Mouse (Mus musculus) heart, postnatal 36 days (tissue): ENCODE results near the gene Rhoq. TPM values are rescaled to one million over a fixed set of nuclear protein-coding genes. Genes with fewer than 3 reads are reported as not detected.

Experiments
- DNase-seq, 2 experiments: peaks; one replicate each; pipeline ENCODE4 v3.0.0; 2021 to 2022
- intact Hi-C: fragments of 180-260 bp; cut with DNase I; formaldehyde crosslinking; loops from one replicate; pipeline ENCODE4 v1.15.1; 2025
- total RNA-seq, 2 experiments: library from RNA; stranded (reverse); gene quantifications; 2 replicates each; pipeline ENCODE4 v1.2.3; 2021

The Rhoq gene
- total RNA-seq, 2 experiments from 2014 or later = 144 to 146 TPM

DNA sequence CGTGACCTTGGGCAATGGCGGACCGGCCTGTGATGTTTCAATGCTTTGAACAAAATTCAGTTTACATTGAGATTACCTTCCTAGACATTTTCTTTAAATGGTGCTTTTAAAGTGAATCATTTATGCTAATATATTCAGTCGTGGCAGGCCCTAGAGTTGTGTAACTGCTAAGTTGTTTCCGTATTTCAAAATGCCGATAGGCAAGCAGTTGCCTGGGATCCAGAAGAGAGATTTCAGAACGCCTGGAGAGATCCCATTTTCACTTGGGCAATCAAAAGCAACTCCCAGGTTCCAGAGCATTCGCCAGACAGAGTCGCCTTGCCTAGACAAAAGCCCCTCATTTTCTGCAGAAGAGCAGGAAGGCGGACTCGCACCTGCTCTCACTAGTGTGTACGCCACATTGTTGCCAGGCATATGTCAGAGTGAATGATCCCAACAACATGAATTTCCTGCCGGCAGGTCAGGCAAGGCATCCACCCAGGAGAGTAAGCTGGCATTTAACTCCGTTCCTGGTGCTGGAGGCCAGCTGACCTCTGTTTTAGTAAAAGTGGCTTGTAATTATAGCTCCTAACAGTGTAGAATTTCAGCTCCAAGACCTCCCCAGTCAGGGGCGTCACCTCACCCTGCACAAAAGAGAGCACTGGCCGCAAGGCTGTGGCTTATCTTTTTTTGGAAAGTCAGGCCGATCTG is 23.7 kb downstream of the Rhoq start:
- intact Hi-C loops = no loop called here
- DNase-seq = peak in 1 of 2 experiments; percentile 26

DNA sequence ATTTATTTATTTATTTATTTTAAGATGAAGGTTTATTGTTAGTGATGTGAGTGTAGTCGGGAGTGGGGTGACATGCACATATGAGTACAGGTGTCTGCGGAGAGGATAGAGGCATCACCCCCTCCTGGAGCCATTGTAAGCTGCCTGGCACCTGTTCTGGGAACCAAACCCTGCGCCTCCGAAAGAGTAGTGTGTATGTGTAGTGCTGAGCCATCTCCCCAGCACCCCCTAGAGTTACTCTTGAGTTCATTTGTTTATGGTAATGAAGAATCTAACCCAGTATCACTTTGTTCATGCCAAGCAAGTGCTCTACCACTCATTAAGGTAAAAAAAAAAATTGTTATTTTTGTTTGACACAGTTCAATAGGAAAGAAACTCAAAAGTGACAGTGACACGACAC is 25.3 kb downstream of the Rhoq start:
- DNase-seq = no peak

DNA sequence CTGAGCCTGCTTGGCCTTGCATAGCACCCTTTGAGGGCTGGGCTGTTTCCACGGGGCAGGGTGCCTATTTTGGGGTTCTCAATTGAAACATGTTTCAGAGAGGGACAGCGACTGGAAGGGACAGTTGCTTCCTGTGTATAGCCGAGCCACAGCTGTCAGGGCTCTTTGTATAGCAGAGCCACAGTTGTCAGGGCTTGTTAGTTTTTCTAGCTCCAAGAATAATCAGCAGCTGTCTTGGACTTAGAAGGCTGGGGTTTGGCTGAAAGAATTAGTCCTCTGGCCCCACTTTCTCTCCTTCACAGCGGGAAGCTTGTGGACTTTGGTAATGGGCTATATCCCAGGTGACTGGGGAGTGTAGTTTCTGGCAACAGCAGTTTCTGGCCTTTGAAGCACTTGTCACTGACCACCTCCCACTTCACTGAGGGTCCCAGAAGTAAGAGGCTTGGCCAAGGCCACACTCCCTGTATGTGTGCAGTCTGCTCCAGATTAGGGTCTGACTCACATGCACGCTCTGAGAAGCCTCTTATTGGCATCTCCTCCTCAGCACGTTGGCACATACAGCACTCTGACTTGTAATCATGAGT is 25.8 kb downstream of the Rhoq start:
- DNase-seq = peak in 1 of 2 experiments; percentile 28

More for the DNA sequence above, 25.3 kb downstream of the Rhoq start:
- intact Hi-C loops = no loop called here

DNA sequence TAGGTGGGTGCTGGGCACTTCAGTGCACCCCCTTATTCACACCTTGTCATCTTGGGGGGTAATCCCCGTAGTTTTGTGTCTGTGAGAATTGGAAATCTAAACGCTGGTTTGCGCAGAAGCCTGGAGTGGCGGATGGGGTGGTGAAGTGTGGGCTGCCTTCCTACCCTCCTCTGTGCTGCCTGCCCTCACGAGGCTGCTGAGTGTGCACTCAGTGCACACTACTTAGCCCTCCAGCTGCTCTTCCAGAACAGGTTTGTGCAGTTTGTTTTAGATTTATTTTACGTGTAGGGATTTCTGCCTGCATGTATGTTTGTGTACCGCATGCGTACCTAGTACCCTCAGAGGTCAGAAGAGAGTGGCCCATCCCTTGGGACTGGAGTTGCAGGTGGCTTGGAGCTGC is 28.4 kb downstream of the Rhoq start:
- intact Hi-C loops = loop anchor here (5.0 kb wide), 1 partner anchor 74 kb away; the partner anchor contains the start of gene Tmem247
- no peak for DNase-seq

More for the DNA sequence above, 25.8 kb downstream of the Rhoq start:
- intact Hi-C loops = no loop called here

DNA sequence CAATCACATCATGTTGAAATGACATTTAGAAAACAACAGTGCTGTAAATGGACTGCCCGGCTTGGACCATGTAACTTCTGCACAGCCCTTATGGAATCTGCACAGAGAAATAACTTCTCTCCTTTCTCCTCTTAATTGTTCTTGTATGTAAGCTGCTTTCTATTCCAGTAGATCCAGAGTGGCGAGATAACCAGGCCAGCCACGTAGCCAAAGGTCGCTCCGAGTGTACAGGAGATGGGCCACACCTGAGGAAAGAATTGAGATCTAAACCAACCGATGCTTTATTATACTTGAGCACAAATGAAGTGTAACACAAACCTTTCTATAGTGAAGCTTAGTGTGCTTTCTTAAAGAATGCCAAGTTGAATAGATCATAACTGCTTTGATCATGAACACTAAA is 34.4 kb downstream of the Rhoq start:
- no peak for DNase-seq
- intact Hi-C loops = no loop called here

DNA sequence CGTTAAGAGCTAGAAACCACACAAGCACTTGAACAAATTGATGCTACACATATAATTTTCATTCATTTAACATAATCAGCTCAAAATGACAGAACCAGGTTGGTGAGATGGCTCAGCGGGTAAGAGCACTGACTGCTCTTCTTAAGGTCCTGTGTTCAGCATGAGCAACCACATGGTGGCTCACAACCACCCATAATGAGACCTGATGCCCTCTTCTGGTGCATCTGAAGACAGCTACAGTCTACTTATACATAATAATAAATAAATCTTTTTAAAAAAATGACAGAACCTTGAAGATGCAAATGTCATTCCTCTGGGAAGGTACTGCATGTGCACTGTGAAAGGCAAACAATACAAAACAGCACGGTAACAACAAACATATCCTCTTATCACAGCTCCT is 46.1 kb downstream of the Rhoq start:
- no peak for DNase-seq
- intact Hi-C loops = no loop called here

DNA sequence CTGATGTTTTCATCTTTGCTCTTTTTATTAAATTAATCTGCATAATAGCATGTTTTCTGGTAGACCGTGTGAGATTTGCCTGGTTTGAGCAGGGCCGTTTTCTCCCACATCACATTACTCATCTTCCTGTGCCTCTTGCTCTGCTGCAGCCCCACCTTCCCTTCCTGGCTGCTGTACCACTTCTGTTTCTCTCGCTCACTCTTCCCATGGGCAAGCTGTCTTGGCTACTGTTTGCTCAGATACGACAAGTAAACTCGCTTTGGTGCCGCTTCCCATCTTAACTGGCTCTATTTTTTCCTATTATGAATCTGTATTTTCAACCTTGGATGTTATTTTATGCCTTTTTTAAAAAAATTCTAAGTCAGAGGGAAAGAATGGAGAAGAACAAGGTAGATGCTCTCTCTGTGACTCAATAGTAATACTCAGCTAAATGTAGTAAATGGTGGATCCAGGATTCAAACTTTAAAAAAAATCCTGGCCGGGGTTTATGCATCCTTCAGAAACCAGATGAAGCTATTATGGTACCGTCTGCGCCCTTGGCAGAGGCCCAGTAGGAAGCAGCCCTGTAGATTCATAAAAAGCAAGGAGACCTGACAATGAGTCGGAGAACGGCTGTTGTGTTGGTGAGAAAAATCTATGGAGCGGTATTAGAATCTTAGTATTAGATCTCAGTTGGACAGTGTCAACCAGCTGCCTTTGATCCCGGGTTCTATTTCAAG is 48.6 kb downstream of the Rhoq start:
- intact Hi-C loops = no loop called here
- DNase-seq = no peak

DNA sequence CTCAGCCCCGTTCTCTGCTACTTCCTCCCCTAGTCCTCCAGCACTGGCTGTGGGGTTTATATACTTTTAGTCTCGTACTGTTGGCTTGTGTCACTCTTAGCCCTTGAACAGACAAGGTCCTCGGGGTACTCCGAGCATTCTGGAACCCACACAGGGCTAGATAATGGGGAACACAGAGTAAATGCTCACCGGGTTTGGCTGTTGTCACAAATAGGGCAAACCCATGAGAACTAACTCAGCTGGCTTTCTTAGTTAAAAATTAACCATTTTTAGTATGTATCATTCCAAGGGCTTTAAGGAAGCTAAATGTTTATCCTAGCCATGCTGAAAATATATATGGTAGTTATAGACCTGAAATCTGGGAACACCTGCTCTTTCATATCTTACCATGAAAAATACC is 56.8 kb downstream of the Rhoq start:
- DNase-seq = no peak
- intact Hi-C loops = no loop called here

DNA sequence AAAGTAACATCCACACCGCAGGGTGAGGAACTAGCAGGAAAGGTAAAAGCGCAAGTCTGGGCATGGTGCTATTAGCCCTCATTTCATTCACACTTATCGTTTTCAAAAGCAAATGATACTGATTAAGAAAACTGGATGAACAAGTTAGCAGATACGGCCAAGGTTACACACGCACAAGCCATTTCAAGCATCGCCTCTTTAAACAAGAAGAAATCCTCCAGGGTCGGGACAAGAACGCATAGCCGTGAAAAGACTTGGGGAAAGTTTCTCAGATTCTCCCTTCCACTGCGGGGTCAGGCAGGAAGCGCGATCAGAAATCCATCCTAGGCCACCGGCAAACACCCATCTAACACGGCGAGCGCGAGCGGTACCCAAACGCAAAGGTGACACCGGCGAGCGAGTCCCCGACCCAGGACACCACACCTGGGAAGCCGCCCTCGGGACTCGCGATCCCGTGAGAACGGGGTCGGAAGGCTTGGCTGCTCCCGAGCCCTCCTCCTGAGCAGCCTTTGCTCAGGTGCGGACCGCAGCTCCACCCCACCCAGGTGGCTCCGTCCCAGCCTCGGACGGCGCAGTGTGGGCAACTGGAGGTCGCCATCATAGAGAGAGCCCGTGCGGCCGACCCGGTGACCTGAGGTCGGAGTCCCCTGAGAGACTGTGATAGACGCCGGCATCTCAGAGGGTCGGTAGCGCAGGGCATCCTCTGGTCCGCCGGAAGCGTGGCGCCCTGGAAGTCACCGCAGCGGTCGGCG is 61.8 kb downstream of the Rhoq start:
- DNase-seq = no peak
- intact Hi-C loops = loop anchor here (2.0 kb wide), 1 partner anchor 62 kb away; the partner anchor contains the start of gene Rhoq

DNA sequence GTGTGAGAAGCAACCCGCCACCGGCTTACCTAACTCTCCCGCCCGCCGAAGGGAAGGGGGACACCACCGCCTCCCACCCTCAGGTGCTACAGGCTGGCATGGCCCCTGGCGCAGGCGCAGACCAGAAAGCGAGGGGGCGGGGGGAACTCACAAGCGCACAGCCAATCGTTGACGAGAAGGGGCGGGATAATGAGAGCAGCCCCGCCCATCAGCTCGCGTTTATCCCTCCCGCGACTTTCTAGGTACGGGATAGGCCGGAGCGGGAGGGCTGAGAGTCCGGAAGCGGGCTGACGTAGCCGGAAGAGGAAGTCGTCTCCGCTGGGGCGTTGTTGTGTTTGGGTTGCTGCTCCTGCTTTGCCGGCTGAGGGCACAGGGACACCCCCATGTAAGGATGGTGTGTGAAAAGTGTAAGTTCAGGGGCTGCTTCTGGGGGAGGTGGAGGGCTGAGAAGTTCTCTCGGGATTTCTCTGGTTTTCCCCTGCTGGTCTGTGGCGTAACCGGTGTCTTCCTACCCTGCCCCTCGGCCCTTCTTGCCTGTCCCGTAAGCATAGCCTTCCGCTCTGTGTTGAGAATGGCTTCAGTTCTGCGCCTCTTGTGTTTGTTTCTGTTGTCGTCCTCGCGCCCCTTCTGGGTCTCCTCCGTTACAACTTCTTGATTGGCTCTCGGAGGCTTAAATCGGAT is 62.5 kb downstream of the Rhoq start, which contains the start of the genes Pigf and Cript:
Pigf (minus strand) TSS at position 138 of the 681 bp plus-strand sequence.
Cript (plus strand) TSS at position 282 of the 681 bp plus-strand sequence.
- intact Hi-C loops = loop anchor here (2.0 kb wide), 1 partner anchor 63 kb away; the partner anchor contains the start of gene Rhoq
- DNase-seq = peak; percentile 96 to 97

DNA sequence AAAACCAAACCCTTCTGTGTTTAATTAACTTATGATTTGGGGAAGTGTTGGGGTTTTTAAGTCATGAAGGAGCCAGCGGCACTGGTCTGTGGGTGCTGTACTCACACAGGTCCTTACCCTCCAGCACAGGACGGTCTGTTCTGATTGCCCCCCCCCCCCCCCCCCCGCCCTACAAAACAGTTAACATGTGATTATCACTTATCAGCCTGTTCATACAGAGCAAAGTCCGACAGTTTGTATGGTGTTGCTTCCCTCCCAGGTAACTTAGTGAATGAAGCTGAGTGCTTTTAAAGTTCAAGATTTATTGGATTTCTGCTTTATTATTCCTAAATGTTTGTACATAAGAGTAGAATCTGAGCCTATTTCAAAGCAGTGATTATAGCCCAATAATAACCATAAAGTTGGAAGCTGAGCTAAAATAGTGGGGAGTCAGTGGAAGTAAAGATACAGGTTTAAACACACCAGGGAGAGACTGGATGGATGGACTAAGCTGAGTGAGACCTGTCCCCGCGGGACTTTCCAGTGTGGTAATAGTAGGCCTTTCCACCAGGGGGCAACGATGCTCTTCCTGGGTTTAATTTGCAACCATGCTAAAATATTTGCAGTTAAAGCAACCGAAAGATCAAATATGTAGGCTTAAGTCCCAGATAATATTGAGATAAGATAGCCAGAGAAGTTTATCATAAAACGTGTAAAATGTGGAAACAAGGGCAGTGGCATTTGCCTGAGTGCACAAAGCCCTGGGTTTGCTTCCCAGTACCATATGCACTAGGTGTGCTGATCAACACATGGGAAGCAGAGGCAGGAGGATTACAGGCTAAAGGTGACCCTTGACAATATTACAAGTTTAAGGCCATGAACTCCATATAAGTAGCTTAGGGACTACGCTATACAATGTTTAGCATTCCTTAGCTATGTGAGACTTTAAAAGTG is 73.5 kb downstream of the Rhoq start:
- peak; percentile 31 to 40 for DNase-seq
- intact Hi-C loops = loop anchor here (1.0 to 5.0 kb wide), 2 partner anchors 213 to 536 kb away; no protein-coding TSS in a partner anchor

DNA sequence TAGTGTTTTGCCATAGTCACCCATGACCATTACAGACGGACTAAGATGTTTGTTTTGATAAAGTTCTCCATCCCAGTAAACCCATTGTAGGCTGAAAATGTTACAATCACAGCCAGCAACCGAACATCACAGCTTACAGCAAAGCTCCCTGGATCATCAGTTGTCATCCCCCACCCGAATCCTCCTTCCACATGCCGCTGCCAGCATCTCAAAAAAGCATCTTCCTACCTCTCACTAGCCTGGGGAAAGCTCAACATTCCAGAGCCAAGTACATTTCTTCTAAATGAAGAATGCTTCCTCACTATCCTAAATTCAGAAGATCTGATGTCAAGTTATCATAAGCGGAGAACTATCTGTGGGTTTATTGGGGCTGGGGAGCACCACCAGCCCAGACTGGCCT is 75.6 kb downstream of the Rhoq start:
- no peak for DNase-seq
- intact Hi-C loops = loop anchor here (5.0 kb wide), 1 partner anchor 534 kb away; no protein-coding TSS in a partner anchor

DNA sequence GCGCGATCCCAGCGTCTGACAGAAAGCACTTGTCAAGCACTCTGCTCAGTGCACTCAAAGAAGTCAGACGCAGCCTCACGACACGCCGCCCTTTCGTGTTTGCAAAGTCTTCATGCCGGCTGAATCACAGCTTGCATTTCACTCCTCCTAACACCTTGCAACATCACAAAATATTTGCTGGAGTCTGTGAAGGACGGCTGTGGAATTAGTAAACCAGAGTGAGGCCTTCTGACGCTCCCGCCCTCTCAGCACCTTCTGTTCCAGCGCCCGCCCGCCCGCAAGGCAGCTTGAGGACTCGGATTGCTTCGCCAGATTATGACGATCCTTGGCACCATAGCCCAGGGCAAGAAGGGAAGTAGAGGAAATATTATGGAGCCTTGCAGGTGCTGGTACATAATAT is 78.9 kb downstream of the Rhoq start:
- intact Hi-C loops = no loop called here
- DNase-seq = no peak

DNA sequence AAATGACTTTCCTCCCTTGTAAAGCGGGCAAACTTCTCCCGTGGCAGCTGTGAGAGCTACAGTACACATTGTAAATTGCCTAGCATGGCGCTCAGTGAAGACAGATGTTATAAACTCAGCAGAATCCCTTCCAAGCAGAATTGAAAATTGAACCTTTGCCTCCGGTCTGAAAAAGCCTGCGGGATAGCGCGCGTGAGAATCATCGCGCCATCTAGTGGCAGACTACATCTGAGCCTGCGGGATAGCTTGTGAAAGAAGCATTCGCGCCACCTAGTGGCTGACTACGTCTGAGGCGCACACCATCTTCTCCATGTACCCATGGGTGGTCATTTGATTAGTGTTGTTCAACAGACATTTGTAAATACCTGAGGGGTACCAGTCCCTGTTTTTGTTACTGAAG is 81.5 kb downstream of the Rhoq start:
- intact Hi-C loops = loop anchor here (2.0 kb wide), 3 partner anchors 82 to 204 kb away; partner anchors contain the start of gene Rhoq
- DNase-seq = peak; percentile 89 to 94

DNA sequence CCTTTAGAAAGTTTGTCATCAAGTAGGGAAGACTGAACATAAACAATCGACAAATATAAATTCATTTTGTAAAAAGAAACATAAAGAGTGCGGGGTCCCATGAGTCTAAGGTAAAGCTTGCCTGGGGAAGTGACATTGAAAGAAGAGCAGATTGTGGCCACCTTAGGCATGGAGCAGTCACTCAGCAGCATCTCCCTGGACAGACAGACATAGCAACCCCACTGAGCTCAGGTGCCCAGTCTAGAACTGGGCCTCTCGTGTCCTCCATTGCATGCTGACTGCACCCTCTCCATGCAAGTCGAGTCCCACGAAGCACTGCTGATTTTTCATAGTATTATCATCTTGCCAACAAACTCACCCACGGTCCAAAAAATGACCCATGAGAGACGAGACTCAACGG is 81.9 kb downstream of the Rhoq start:
- no peak for DNase-seq
- intact Hi-C loops = loop anchor here (2.0 kb wide), 3 partner anchors 82 to 204 kb away; partner anchors contain the start of gene Rhoq
